Mouse (Mus musculus) bone marrow, adult 2 months (tissue): ENCODE measurements at regions not wholly inside any gene's neighbourhood (a gene's known extent, or its start where the extent isn't known, plus 50 kb on each side); places are given as distances from the start of the nearest gene placed in this dataset.

Source experiments
- CTCF ChIP-seq: fragments of 200-500 bp; IDR thresholded peaks from 2 replicates; pipeline ENCODE4 v1.5.1; 2011; ENCODE audit warnings: low read length, control low read depth; ENCODE audit not compliant: control insufficient read depth, insufficient read depth
- POLR2A ChIP-seq: fragments of 200-500 bp; IDR thresholded peaks from 2 replicates; pipeline ENCODE4 v1.6.1; 2011; ENCODE audit warnings: low read depth, mild to moderate bottlenecking, control low read depth, low read length, borderline replicate concordance; ENCODE audit not compliant: control insufficient read depth

- TF ChIP-seq CTCF (no peak), POLR2A (no peak)
Observed at GRCm38 (mm10) chr10:45983671-45984335, 406.2 kb downstream of the Hace1 start.
